Mouse (Mus musculus) ovary, postnatal 36 days (tissue): ENCODE measurements around the gene Tulp3.
A peak's percentile ranks its signal among the peaks of the same experiment; 100 is the strongest.

Source experiments
- DNase-seq: peaks from one replicate; pipeline ENCODE4 v3.0.0; 2022; ENCODE audit warnings: low spot score, mixed read lengths

The Tulp3 gene

GRCm38 (mm10) chr6:128296750-128297393, 58.8 kb downstream of the Tulp3 start:
- no peak for DNase-seq

DNA sequence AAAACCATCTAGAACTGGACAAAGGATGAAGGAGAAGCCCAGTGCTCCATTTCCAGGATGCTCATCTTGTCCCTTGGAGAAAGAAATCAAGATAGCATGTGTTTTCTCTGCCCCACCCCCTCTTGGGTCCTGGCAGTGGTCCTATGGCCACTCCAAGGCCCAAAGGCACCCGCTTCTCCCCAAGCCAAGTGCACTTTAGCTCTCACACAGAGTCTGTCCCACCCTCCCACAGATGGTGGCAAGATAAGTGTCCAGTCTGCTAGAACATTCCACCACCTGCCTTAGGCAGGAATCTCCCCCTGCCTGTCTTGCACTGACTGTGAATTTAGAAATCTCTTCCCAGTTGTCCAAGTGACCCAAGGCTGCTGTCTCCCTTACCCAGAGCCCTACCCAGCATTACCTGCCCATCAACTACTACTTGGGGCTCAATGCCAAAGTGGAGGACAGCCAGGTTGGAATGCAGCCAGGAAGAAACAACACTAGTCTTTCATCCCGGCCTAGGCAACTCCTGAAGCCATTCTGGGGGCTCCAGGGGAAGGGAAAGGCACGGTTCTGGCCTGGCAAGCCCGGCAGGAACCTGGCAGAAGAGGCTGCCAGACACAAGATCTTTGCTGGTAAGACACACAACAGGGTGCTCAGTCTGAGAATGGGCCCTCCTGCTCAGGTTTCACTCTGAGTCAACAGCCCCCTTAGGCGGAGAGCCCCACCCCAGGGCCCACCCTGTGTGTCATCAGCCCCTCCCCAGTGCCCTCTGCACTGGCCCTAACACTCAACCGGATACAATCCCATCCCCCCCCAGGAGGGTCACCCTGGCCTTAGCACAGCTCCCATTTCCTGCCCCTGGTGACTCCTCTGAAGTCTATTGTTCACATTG, 59.5 kb downstream of the Tulp3 start:
- peak; percentile 54 for DNase-seq

GRCm38 (mm10) chr6:128291284-128291683, 64.4 kb downstream of the Tulp3 start:
- no peak for DNase-seq

DNA sequence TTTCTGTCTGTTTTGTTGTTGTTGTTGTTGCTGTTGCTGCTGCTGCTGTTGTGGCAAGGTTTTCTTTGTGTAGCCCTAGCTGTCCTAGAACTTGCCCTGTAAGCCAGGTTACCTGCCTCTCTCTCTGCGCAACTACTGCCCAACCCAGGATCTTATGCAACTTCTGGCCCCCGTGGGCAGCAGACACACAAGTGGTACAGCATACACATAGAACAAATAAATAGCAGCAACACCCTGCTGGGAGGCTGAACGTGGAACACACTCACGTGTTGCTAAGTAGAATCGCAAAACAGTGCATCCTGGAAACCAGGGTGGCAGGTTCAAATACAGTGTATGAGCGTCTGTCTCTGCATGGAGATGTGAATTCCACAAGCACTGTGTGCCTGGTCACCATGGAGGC, 67.0 kb downstream of the Tulp3 start:
- DNase-seq, result no peak

- peak; percentile 61 for DNase-seq
Measured at GRCm38 (mm10) chr6:128285792-128286430, 69.7 kb downstream of the Tulp3 start.

- no peak for DNase-seq
Measured at GRCm38 (mm10) chr6:128282126-128282525, 73.5 kb downstream of the Tulp3 start.

GRCm38 (mm10) chr6:128280472-128281145, 75.0 kb downstream of the Tulp3 start:
- DNase-seq, result no peak

- DNase-seq, result no peak
Measured at GRCm38 (mm10) chr6:128279608-128280007, 76.0 kb downstream of the Tulp3 start.

DNA sequence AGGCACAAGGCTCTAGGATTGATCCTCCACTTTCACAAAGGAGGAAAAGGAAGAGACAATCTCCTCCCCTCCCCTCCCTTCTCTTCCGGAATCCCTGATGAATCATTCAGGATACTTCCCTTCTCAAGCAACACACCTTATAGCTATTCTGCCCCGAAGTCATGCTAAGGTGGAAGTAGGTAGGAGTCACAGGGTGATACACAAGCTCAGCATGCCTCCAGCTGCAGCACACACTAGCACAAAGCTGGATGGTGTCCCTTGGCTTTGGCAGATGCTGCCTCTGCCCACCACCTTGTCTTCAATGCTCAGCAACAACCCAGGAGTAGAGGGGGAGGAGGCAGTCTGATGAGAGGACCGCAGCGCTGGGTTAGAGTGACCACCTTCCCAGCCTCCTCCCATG, 76.6 kb downstream of the Tulp3 start:
- no peak for DNase-seq

- DNase-seq, result no peak
Measured at GRCm38 (mm10) chr6:128277132-128278085, 78.2 kb downstream of the Tulp3 start.

GRCm38 (mm10) chr6:128276349-128276748, 79.3 kb downstream of the Tulp3 start:
- DNase-seq, result no peak

- peak; percentile 55 for DNase-seq
Measured at GRCm38 (mm10) chr6:128275506-128276064, 80.1 kb downstream of the Tulp3 start.

- DNase-seq, result no peak
Measured at GRCm38 (mm10) chr6:128273507-128273906, 82.1 kb downstream of the Tulp3 start.

DNA sequence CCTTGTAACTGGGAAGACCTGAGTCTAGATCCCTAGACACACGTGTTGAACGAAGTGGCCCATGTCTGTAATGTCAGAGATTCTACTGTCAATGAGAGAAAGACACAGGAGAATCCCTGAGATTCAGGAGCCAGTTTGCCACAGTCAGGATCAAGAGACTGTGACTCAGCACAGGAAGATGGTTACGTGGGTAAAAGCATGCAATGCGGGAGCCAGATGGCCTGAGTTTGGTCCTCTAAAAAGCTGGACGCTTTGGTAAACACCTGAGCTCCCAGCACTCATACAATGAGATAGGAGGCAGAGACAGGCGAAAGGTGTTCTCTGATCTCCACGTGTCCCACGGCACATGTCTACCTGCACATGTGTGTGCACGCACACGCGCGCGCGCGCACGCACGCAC, 82.9 kb downstream of the Tulp3 start:
- DNase-seq, result no peak
